Mouse (Mus musculus): ENCODE data around the gene Slc6a9. TPM values are rescaled to one million over a fixed set of nuclear protein-coding genes. Genes with fewer than 3 reads are reported as not detected.
A peak's percentile ranks its signal among the peaks of the same experiment; 100 is the strongest.

Gene Slc6a9
- total RNA-seq, 1 experiment from 2014 or later = not detected

DNA sequence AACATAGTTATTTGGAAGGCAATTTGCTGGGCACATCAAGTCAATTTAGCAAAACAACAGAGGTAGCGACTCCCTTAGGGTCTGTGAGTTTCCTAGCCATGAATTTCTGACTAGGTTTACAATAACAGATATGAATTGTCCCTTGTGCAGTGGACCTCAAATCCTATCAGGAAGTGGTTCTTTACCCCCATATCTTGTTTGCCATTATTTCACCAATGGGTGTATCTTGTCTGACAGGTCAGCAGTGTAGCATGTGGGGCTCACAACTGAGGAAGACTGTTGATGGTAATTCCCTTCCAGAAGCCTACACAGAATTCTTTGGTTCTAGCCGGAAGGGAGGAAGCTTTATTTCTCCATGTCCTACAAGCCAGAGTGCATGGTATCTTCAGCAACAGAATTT is 87.1 kb downstream of the Slc6a9 start:
- ATAC-seq (ENCODE audit: extremely low read depth, insufficient number of reproducible peaks, low FRiP score, poor library complexity, severe bottlenecking) = peak; percentile 58

DNA sequence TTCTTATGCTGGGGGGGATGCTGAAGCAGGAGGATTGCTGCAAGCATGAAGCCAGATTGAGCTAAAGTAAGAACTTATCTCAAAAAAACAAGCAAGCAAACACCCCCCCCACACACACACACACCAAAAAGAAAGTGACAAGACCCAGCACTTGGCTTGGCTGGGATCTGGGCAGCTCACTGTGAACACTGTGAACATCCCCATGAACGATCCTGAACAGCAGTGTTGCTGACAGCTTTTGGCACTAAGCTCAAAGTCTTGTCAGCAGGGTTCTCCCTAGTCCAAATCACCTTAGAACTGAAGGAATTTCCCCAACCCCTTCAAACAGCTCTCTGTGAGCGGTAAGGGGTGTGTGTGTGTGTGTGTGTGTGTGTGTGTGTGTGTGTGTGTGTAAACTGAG is 89.1 kb downstream of the Slc6a9 start:
- no peak for ATAC-seq (ENCODE audit: extremely low read depth, insufficient number of reproducible peaks, low FRiP score, poor library complexity, severe bottlenecking)

Other genes with a start within 250 kb of the Slc6a9 start
- gene Dmap1, start 152.2 kb upstream of the Slc6a9 start, total RNA-seq (2017) = 12.7 and 21.6 TPM in 2 replicates
- gene Gm12845, start 110.1 kb upstream of the Slc6a9 start, total RNA-seq (2017) = not detected in 2 replicates
- not detected in 2 replicates for gene Klf17, start 68.9 kb upstream of the Slc6a9 start, total RNA-seq (2017)
- gene Ccdc24, start 38.1 kb downstream of the Slc6a9 start, total RNA-seq (2017) = not detected in 2 replicates
- gene B4galt2, start 49.0 kb downstream of the Slc6a9 start, total RNA-seq (2017) = 0.61 TPM in 1 of 2 replicates, not detected in the other
- gene Atp6v0b, start 52.8 kb downstream of the Slc6a9 start, total RNA-seq (2017) = 136 and 175 TPM in 2 replicates
- 10.6 and 11.8 TPM in 2 replicates for gene Dph2, start 57.5 kb downstream of the Slc6a9 start, total RNA-seq (2017)
- gene Ipo13, start 80.5 kb downstream of the Slc6a9 start, total RNA-seq (2017) = 15.5 and 15.9 TPM in 2 replicates
- gene Artn, start 95.3 kb downstream of the Slc6a9 start, total RNA-seq (2017) = not detected in 2 replicates